ENCODE assay signal across 23 mouse cellular contexts in genomic region chr7:122300538-122300937, GRCm38 (mm10). TPM values are rescaled to one million over a fixed set of nuclear protein-coding genes. Genes with fewer than 3 reads are reported as not detected.
DNase-seq lines count a peak whose midpoint lies in the region; ATAC-seq and TF ChIP-seq lines count a peak whose summit lies in the region.
"Had no signal": no experiment of that assay in that cellular context is flagged by ENCODE, and none has a peak within 500 bp of the region (broad histone marks: within the 10 kb centered on the region; RNA-seq: fewer than 3 reads in every experiment).

No protein-coding gene starts in this region.

- no peaks in the 10 kb centered on the region for H3K27me3 ChIP-seq in midbrain, postnatal 0 days (ENCODE audit: insufficient read depth, low read length)
- H3K27me3 ChIP-seq: embryonic facial prominence, embryonic 12.5 days; embryonic facial prominence, embryonic 15.5 days; hindbrain, embryonic 13.5 days; intestine, embryonic 15.5 days had no signal

- DNase-seq in cerebellum, adult 8-10 months = peak; percentile 13
- DNase-seq in cerebellum, postnatal 14 days = no peak
- no peak for DNase-seq in layer of hippocampus, adult 2 months (ENCODE audit: low spot score in 2 of 2)
- DNase-seq in layer of hippocampus, postnatal 10 days (ENCODE audit: low spot score in 2 of 2) = no peak
- peak; percentile 19 for DNase-seq in lung, postnatal 10 days
- no peak for DNase-seq in lung, postnatal 25 days (ENCODE audit: low spot score)
- no peak for DNase-seq in midbrain, postnatal 0 days (ENCODE audit: low spot score)
- DNase-seq: adrenal gland, adult 8-10 months; adrenal gland, postnatal 25 days; cerebellum, postnatal 25 days; forebrain, postnatal 0 days; gastrocnemius, adult 2 months; gastrocnemius, postnatal 14 days; heart, adult 11 months; kidney, adult 11 months had no signal

- no peak overlapping the region for H3K9ac ChIP-seq in midbrain, postnatal 0 days (replicated peaks; ENCODE audit: low read length, poor library complexity, severe bottlenecking)
- H3K9ac ChIP-seq: embryonic facial prominence, embryonic 12.5 days; embryonic facial prominence, embryonic 15.5 days; forebrain, postnatal 0 days; hindbrain, embryonic 13.5 days; intestine, embryonic 15.5 days had no signal

- H3K4me2 ChIP-seq in midbrain, postnatal 0 days (ENCODE audit: low read depth, low read length, poor library complexity, severe bottlenecking) = no peak overlapping the region
- H3K4me2 ChIP-seq: embryonic facial prominence, embryonic 12.5 days; embryonic facial prominence, embryonic 15.5 days; heart, embryonic 11.5 days; hindbrain, embryonic 13.5 days; intestine, embryonic 15.5 days had no signal

- no peak for TF ChIP-seq CTCF in layer of hippocampus, adult 2 months (conservative IDR thresholded peaks at IDR 0.05)
- TF ChIP-seq CTCF in midbrain, postnatal 0 days (IDR thresholded peaks at IDR 0.05) = no peak

- peaks cover 9% of the 10 kb centered on the region; the same call in 1 of the 2 replicates for H3K36me3 ChIP-seq in midbrain, postnatal 0 days (ENCODE audit: insufficient read depth, low read length)
- H3K36me3 ChIP-seq: embryonic facial prominence, embryonic 12.5 days; embryonic facial prominence, embryonic 15.5 days; intestine, embryonic 15.5 days had no signal

- WGBS in midbrain, postnatal 0 days = 81% methylated on average over 4 of the region's 4 CpGs

- no peaks in the 10 kb centered on the region for H3K9me3 ChIP-seq in midbrain, postnatal 0 days (ENCODE audit: low read length)
- H3K9me3 ChIP-seq: embryonic facial prominence, embryonic 12.5 days; embryonic facial prominence, embryonic 15.5 days; hindbrain, embryonic 13.5 days; intestine, embryonic 15.5 days had no signal

- no peaks in the 10 kb centered on the region for H3K4me1 ChIP-seq in midbrain, postnatal 0 days (ENCODE audit: insufficient read depth, low read length)
- H3K4me1 ChIP-seq: embryonic facial prominence, embryonic 12.5 days; embryonic facial prominence, embryonic 15.5 days; intestine, embryonic 15.5 days had no signal

- no peak overlapping the region for H3K4me3 ChIP-seq in layer of hippocampus, adult 2 months
- no peak overlapping the region for H3K4me3 ChIP-seq in midbrain, postnatal 0 days (ENCODE audit: low read depth, low read length)
- H3K4me3 ChIP-seq: embryonic facial prominence, embryonic 12.5 days; embryonic facial prominence, embryonic 15.5 days; gastrocnemius, adult 2 months; hindbrain, embryonic 13.5 days; intestine, embryonic 15.5 days had no signal

- ATAC-seq in midbrain, postnatal 0 days (ENCODE audit: low FRiP score) = no peak
- ATAC-seq: activated CD4-positive, CD25-positive, alpha-beta regulatory T cell, adult 4 months; forebrain, embryonic 14.5 days; forebrain, postnatal 0 days; hindbrain, embryonic 16.5 days; intestine, embryonic 15.5 days had no signal

- H3K27ac ChIP-seq in layer of hippocampus, adult 2 months = peak overlapping the region; percentile 72; the same call in 1 of the 2 replicates
- H3K27ac ChIP-seq in midbrain, postnatal 0 days (ENCODE audit: low read depth, low read length) = no peak overlapping the region
- H3K27ac ChIP-seq: embryonic facial prominence, embryonic 12.5 days; embryonic facial prominence, embryonic 15.5 days; gastrocnemius, adult 2 months; hindbrain, embryonic 13.5 days; intestine, embryonic 15.5 days had no signal

RNA-seq across cellular contexts. Expression of gene Prkcb, which starts 12.0 kb away (rescaled TPM):
- total RNA-seq in layer of hippocampus, adult 2 months (2021) = 100 to 1,000 TPM; 788 to 796 TPM
- total RNA-seq in layer of hippocampus, postnatal 10 days (2021) = 100 to 1,000 TPM; 621 to 648 TPM
- 307 and 308 TPM in 2 replicates for total RNA-seq in midbrain, postnatal 0 days (2014; rRNA removed)
- 184 and 196 TPM in 2 replicates for polyA plus RNA-seq in midbrain, postnatal 0 days (2015; fragmentation: Nextera tagmentation; extraction: Ambion mirVana)

Comparison
In these comparisons a context has a peak if more than half of its experiments do, and no peak if none do; other contexts are left out.
1. DNase-seq: peak in cerebellum, adult 8-10 months (single experiment) and lung, postnatal 10 days (single experiment); none in cerebellum, postnatal 14 days (0 of 2), layer of hippocampus, adult 2 months (0 of 2), layer of hippocampus, postnatal 10 days (0 of 2), lung, postnatal 25 days (single experiment) and midbrain, postnatal 0 days (single experiment).